Mouse (Mus musculus) erythroblast, adult 5-6 weeks (primary cell): ENCODE results near the gene Tacr2. TPM values are rescaled to one million over a fixed set of nuclear protein-coding genes. Genes with fewer than 3 reads are reported as not detected.

Experiments used
- ATAC-seq: replicated peaks from 2 replicates; pipeline ENCODE4 v1.8.0; 2016; ENCODE audit warnings: moderate number of reproducible peaks, mild to moderate bottlenecking, moderate TSS enrichment, inconsistent platforms; ENCODE audit not compliant: poor library complexity, low FRiP score, severe bottlenecking
- total RNA-seq, 2 experiments: library from RNA; stranded (forward) in 1 of 2; stranded (reverse) in 1 of 2; fragments of 150-400 nt in 1 of 2; fragments of 200-764, 138-1000 nt in 1 of 2; gene quantifications; 2 replicates each; pipeline versions ENCODE4 v1.2.3 to v1.2.4; 2015 to 2017; ENCODE audit warnings: low replicate concordance in 2 of 2

Tacr2 gene
- not detected in 2 replicates for total RNA-seq (2015; ENCODE audit: low replicate concordance)
- total RNA-seq (2017; ENCODE audit: low replicate concordance): not detected in 2 replicates

- no peak for ATAC-seq
These were observed at the start of gene Tacr2 for GRCm38 (mm10) chr10:62252000-62252488. Gene Tacr2, plus strand, starts transcription at chr10:62252438.

GRCm38 (mm10) chr10:62202574-62202973 lies 49.7 kb upstream of the Tacr2 start:
- ATAC-seq: no peak

- no peak for ATAC-seq
These were observed 43.9 kb upstream of the Tacr2 start for GRCm38 (mm10) chr10:62208241-62208896.

GRCm38 (mm10) chr10:62211310-62211709 lies 40.9 kb upstream of the Tacr2 start:
- no peak for ATAC-seq

- ATAC-seq: no peak
These were observed 37.0 kb upstream of the Tacr2 start for GRCm38 (mm10) chr10:62215169-62215616.

- peak; percentile 31 for ATAC-seq
These were observed 36.6 kb upstream of the Tacr2 start for GRCm38 (mm10) chr10:62215633-62216032.

GRCm38 (mm10) chr10:62216595-62216994 lies 35.6 kb upstream of the Tacr2 start:
- ATAC-seq: peak; percentile 70

GRCm38 (mm10) chr10:62217196-62217595 lies 35.0 kb upstream of the Tacr2 start:
- ATAC-seq: no peak

- 0 out of 2 replicates have a peak, but pooled peaks have one; percentile 20 for ATAC-seq
These were observed 34.0 kb upstream of the Tacr2 start for GRCm38 (mm10) chr10:62218044-62218788.

GRCm38 (mm10) chr10:62218789-62219172 lies 33.5 kb upstream of the Tacr2 start:
- no peak for ATAC-seq

- ATAC-seq: no peak
These were observed 31.3 kb upstream of the Tacr2 start for GRCm38 (mm10) chr10:62220732-62221514.

- no peak for ATAC-seq
These were observed 30.6 kb upstream of the Tacr2 start for GRCm38 (mm10) chr10:62221647-62222046.

GRCm38 (mm10) chr10:62222777-62223176 lies 29.5 kb upstream of the Tacr2 start:
- ATAC-seq: no peak

- no peak for ATAC-seq
These were observed 28.0 kb upstream of the Tacr2 start for GRCm38 (mm10) chr10:62224231-62224630.

GRCm38 (mm10) chr10:62225839-62226238 lies 26.4 kb upstream of the Tacr2 start:
- ATAC-seq: no peak

- no peak for ATAC-seq
These were observed 24.1 kb upstream of the Tacr2 start for GRCm38 (mm10) chr10:62228126-62228525.

- ATAC-seq: peak; percentile 89
These were observed 21.4 kb upstream of the Tacr2 start, which contains the start of gene Tspan15 for GRCm38 (mm10) chr10:62230708-62231394. Gene Tspan15, minus strand, starts transcription at chr10:62231251.

GRCm38 (mm10) chr10:62231395-62231732 lies 20.9 kb upstream of the Tacr2 start:
- no peak for ATAC-seq

- ATAC-seq: no peak
These were observed 20.4 kb upstream of the Tacr2 start for GRCm38 (mm10) chr10:62231811-62232210.

- no peak for ATAC-seq
These were observed 16.1 kb upstream of the Tacr2 start for GRCm38 (mm10) chr10:62236165-62236564.
